Mouse (Mus musculus) brain, embryonic 14.5 days (tissue): ENCODE results near the gene Topbp1. TPM values are rescaled to one million over a fixed set of nuclear protein-coding genes. Genes with fewer than 3 reads are reported as not detected.
A peak's percentile ranks its signal among the peaks of the same experiment; 100 is the strongest.

Experiments used
- DNase-seq: peaks from one replicate; pipeline ENCODE4 v3.0.0-alpha.2; 2011; ENCODE audit warnings: low read depth
- CTCF ChIP-seq: fragments of 200-500 bp; IDR thresholded peaks from 2 replicates; pipeline ENCODE4 v1.5.1; 2012; ENCODE audit warnings: inconsistent platforms, mild to moderate bottlenecking, moderate library complexity, borderline replicate concordance; ENCODE audit not compliant: insufficient read depth, insufficient read length; ENCODE audit errors: extremely low read depth
- POLR2A ChIP-seq: fragments of 200-500 bp; IDR thresholded peaks from 2 replicates; pipeline ENCODE4 v1.6.1; 2012; ENCODE audit warnings: mild to moderate bottlenecking, inconsistent platforms, borderline replicate concordance; ENCODE audit not compliant: poor library complexity, insufficient read depth, insufficient read length, severe bottlenecking; ENCODE audit errors: extremely low read depth
- polyA plus RNA-seq: library from polyadenylated mRNA; depleted of rRNA; stranded (reverse); fragments of >200 nt; gene quantifications from 2 replicates; pipeline ENCODE4 v1.2.3, GENCODE M21; 2012

The Topbp1 gene
- polyA plus RNA-seq, 1 experiment, result 32.9 TPM

DNA sequence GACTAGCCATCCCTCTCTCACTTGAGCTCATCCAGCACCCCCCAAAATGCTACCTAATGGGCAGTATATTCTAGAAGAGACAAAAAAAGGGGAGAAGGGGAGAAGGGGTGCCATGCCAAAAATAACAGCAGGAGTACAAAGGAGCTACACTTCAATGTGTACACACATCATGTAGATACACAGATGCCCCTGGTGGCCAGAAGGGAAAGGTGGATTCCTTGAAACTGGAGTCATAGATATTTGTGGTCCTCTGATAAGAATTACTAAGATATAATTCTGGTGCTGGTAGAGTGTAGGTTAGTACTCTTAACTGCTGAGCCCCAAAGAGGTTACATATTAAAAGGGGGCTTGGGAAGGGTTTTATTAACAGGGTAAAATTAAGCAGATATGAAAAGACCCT, 52.9 kb downstream of the Topbp1 start:
- TF ChIP-seq CTCF, result peak; percentile 21; the same call in 1 of the 2 replicates
- no peak for TF ChIP-seq POLR2A
- DNase-seq, result no peak

DNA sequence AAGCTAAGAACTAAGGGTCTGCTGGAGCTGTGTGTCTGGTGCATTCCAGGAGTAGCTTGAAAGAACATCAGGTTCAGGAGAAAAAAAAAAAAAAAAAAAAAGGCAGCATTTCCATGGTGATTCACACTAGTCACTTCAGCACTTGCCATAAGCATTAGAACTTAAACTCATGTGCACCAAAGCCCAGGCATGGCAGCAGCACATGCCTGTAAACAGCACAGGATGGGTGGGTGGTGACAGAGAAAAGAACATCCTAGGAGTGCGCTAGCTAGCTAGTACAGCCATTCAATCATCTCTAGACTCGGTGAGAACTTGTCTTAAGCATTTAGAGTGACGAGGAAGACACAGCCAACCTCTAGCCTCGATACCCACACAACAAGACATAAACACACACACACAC, 53.5 kb downstream of the Topbp1 start:
- no peak for TF ChIP-seq CTCF
- no peak for TF ChIP-seq POLR2A
- DNase-seq, result no peak

DNA sequence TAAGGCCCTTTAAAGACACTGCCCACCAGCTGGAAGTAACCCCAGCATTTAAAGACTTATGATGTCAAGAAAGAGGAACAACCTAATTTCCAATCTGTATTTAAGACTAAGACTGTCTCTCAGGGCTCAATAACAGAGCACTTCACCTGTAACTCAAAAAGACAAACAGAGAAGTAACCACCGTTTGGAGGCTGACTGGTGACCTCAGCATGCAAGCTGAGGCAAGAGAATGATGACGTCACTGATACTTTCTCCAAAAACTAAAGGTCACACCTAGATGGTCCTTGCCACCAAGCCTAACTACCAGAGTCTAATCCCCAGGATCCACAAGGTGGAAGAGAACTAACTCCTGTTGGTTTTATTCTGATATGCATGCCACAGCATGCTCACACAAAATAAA, 55.6 kb downstream of the Topbp1 start:
- DNase-seq, result no peak
- TF ChIP-seq CTCF (no peak), POLR2A (no peak)

DNA sequence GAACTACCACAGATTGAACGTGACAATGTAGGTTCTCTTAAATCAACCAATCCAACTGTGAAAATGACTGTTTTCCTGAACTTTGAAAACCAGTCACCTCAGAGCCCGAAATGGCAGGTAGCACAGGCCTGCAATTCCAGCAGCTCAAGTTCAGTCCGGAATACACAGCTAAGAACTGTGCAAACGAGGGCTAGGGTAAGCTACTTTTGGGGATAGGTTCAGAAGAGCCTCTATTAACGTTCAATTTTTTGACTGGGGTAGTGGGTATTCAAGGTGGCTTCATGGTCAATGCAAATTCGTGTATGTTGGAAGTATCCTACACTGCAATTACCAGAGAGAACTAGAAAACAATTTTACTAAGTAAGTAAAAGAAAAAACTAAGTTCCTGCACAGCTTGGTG, 58.1 kb downstream of the Topbp1 start:
- DNase-seq, result no peak
- TF ChIP-seq CTCF (no peak), POLR2A (no peak)

DNA sequence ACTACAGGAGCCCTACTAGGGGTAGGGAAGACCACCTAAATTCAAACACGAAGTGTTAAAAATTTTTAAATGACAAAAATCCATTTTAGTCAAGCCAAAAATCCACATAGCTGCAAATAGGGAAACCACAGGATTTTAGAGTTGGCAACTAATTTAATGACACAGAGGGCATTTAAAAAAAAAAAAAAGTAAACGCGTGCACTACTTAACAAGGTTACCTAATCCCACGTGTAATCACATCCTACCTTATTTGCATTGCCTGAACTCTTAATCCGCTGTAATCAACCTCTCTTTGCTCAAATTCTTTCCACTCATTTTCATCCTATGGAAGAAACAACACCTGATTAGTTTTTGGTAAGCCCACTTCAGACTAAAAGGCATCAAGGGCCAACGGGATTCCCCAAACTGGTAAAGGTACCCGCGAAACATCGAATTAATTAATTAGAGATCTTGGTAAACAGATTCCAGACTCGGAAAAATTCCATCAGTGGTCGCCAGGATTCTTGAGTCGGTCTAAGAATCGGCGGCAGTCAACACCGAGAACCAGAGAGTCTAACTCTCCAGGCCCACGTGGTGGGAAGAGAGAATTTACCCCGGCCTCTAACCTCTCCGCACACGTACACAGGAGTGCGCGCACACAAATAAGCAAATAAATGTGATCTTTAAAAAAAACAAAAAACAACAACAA, 58.9 kb downstream of the Topbp1 start:
- DNase-seq, result peak; percentile 53
- TF ChIP-seq CTCF (no peak), POLR2A (no peak)

DNA sequence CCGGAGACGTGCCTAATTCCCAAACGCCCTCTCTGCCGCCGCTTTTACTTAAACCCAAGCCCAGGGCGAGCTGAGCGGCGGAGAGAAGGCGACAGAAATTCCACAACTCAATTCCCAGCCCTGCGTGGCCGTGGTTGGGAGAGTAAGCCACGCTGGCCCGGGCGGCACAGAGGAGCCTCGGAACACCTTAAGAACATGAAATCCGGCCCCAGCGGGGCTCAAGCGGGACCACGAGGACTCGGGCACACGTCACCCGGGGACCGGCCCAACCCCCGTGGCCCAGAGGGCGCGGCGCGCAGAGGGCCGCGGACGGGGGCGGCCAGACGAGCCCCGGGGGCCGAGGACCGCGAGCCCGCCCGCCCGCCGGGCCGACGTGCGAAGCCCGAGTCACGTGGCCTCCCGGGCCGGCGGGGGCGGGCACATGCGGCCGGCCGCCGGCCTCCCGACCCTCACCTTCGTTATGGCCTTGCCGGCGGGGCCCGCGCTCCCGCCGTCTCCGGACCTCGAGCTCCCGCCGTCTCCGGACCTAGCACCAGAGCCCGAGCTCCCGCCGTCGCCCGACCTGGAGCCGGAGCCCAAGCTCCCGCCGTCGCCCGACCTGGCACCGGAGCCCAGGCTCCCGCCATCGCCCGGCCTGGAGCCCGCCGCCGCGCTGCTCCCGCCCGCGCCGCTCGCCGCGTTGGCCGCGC, 59.7 kb downstream of the Topbp1 start:
- TF ChIP-seq CTCF (no peak), POLR2A (0 out of 2 replicates have a peak, but pooled peaks have one; percentile 33)

DNA sequence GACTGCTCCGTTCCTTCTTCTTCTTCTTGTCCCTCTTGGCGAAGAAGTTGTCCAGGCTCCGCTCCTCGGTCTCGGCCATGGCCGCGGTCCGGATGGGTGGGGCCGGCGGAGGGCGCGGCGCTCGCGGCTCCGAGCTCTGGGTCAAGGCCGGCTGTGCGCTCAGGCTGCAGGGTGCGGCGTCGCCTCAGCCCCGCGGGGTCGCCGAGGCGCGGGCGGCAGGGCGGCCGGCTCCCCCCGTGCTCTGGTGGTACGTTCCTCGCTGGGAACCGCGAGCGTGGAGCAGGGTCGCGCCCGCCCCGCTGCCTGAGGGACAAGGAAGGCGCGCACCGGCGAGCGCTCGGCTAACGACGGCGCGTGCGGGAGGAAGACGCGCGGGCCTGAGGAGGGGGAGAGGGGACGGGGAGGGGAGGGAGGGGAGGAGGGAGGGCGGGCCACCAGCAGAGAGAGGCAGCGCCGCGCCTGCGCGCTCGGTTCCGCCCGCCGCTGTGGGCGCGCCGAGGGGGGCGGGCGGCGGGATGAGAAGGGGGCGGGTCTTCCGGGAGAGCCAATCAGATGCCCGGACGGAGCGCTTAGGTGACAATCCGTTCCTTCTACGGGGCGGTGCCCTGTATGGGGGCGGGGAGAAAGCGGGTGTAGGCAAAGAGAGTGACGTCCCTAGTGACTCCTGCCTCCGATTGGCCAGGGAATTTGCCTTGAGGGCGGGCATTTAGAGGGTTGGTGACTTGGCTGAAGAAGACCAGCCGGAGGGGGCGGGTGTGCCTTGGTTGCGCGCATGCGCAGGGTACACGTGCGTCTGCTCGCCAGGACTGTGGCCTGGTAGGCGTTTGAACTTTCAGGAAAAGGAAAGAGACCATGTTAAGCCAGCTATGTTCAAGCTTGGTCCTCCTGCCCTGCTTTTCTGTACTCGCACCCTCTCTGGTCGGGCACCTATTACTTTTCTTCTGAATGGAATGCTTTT, 60.6 kb downstream of the Topbp1 start, which contains the start of gene Cdv3:
Gene Cdv3 (minus strand): TSS at position 551 of the 958 bp plus-strand sequence.
- DNase-seq, result peak; percentile 100
- no peak for TF ChIP-seq CTCF
- peak; percentile 79 for TF ChIP-seq POLR2A

More for the DNA sequence above, 59.7 kb downstream of the Topbp1 start:
- DNase-seq, result peak; percentile 62

DNA sequence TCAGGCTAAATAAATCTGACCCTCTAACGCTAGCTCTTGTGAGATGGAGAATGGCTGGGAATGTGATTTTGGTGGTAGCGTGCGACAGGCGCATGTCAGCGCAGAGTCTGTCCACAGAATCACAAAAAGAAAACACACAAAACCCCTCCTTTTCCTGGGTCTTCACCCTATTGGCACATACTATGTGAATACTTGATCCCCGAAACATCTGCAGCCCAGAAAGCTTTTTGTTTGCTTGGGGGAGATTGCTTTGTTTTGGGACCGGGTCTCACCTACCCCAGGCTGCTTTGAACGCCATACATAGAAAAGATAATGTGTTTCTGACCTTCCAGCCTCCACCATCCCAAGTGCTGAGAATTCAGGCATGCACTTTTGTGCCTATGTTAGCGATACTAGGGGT, 61.3 kb downstream of the Topbp1 start:
- TF ChIP-seq POLR2A, result no peak
- TF ChIP-seq CTCF, result no peak
- no peak for DNase-seq

DNA sequence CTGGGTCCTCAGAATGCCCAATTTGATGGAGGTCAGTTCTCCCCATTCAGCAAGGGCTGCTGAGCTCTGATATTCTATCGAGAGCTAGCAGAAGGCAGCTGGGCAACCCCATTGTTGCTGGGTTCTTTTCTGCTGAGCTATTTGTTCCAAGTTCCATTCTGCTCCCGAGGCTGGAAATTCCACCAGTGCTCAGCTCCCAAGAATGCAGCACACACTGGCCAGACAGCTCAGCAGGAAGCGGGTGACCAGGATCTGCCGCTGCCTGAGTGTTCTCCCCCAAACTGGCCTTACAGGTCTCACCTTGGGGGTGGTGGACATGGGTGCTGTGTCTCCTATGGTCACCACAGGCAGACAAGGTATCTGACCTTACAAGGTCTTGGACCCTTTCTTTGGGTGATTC, 64.9 kb downstream of the Topbp1 start:
- DNase-seq, result peak; percentile 32
- no peak for TF ChIP-seq POLR2A
- TF ChIP-seq CTCF, result no peak

DNA sequence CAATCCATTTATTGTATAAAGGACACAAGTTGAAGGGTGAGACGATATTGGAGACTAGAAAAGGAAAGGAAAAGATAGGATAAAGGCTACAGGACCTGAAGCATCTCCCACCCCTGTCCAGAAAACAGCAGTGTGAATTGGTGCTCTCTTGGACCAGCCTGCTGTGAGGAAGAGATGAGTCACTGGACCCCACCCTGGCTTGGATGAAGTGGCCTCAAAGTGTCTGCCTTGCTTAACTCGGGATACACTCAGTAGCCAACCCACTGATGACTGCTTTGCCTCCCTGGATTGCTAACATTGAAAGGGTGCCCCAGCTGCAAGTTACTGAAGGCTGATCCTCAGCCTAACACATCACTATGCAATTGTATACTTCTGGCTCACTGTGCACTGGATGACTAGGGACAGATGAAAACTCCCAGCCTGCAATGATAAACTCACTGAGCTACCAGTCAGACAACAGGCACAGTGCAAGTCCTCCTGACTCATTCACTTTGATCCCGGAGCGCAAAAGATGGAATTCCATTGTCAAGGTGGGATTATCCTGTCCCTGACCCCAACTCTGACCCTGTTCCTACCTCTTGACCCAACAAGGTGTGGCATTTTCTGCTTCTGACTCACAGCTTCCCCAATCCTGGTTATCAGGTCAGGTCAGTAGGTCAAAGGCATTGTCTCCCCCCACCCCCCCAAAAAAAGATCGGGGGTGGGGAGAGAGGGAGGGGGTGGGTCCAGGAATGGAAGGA, 67.4 kb downstream of the Topbp1 start:
- no peak for DNase-seq
- no peak for TF ChIP-seq POLR2A
- no peak for TF ChIP-seq CTCF

DNA sequence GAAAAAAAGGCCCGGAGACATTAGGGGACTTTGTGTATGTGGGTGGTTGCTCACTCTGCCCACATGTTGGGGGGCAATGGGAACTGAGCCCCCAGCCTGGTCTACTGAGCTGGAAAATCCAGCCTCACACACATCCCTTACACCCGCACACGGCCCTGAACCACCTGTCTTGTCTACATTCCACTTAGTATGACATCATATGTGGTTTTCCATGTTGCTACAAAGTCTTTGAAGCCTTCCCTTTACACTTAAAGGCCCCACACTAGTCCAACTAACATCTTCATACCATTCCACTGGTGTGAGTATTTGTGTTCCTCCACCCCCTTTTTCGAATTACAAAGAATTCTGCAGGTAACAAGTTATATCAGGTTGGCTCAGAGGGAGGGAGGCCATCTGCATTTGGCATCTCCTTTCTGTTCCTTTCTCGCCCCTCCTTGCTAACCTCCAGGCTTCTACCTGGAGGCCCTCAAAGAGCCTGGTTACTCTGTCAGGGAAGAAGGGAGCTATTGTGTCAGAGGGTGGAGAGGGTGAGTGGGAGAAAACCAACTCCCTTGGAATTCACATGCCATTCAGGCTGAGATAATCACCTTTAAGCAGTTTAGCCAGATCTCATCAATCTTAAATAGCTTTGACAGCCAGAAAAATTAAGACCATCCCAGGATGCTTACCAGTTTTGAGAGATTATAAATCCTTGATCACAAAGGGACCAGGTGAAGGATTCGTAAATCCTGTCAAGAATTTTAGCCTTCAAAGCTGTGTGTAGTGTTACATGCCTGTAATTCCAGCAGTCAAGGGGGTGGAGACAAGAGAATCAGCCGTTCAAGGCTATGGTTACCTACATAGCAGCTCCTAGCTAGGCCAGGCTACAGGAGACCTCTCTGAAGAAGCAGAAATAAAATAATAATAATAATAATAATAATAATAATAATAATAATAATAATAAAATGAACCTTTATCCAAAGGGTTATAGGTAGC, 71.6 kb downstream of the Topbp1 start:
- TF ChIP-seq POLR2A (no peak), CTCF (no peak)
- no peak for DNase-seq
